Mouse (Mus musculus) right cerebral cortex, postnatal 4 days (tissue): Measurements from ENCODE around the gene Trappc6b.

Source experiments
- DNase-seq: peaks from one replicate; pipeline ENCODE4 v3.0.0-alpha.2; 2022

Gene Trappc6b

DNA sequence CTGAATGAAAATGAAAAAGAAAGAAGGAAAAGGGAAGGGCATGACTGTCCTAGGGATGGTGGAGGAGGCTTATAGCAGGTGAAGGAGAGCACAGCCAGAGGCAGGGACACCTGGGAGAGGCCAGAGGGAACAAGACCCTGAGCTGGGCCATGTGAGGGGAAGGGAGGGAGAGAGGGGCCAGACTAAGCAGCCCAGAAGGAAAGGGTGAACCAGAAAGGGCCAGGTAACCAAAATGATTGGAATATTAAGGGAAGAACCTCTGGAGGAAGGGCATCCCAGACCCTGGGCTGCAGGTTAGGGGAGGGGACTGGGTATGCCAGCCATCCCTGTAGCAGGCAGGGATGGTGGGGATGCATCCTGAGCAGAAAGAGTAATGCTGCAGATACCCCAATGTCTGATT lies 7.3 kb downstream of the Trappc6b start:
- no peak for DNase-seq

GRCm38 (mm10) chr12:59053166-59053565 lies 8.1 kb downstream of the Trappc6b start:
- no peak for DNase-seq

DNA sequence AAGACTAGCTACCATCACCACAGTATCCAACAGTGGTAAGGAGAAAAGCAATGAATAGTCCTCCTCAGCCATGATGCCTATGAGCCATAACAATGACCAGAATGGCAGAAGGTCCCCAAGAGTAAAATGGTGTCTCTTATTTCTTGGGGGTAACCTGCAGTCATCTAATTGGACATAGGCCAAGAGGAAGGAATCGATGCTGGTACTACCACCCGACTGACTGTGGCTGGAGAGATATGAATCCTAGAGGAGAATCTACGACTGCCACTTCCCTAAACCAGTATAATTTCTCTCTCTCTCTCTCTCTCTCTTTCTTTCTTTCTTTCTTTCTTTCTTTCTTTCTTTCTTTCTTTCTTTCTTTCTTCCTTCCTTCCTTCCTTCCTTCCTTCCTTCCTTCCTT lies 8.8 kb downstream of the Trappc6b start:
- no peak for DNase-seq

- no peak for DNase-seq
Observed at GRCm38 (mm10) chr12:59040851-59041250, 20.4 kb downstream of the Trappc6b start.

GRCm38 (mm10) chr12:59039971-59040844 lies 21.1 kb downstream of the Trappc6b start:
- DNase-seq, result peak; percentile 5

DNA sequence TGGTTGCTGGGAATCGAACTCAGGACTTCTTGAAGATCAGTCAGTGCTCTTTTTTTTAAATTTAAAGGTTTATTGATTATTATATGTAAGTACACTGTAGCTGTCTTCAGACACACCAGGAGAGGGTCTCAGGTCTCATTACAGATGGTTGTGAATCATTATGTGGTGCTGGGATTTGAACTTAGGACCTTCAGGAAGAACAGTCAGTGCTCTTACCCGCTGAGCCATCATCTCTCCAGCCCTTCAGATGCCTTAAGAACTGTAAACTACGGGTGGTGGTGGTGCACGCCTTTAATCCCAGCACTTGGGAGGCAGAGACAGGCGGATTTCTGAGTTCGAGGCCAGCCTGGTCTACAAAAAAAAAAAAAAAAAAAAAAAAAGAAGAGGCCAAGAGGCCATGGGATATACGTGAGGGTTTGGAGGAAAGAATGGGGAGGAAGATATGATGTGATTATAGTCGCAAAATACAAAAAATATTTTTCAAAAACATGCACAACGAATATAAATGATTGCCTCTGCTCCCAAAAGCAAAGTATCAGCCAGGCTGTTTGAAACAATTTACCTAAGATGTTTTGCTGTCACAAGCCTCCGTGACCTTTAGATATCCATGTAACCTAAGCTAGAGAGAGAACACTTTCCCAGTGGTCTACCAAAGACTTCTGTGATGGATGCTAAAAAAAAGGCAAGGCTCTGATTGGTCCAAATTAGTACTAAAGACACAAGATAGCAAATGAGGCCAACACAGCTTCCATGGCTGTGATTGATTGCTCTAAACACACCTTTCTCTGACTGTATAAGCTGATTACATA lies 21.9 kb downstream of the Trappc6b start:
- no peak for DNase-seq

- no peak for DNase-seq
Observed at GRCm38 (mm10) chr12:59032101-59032500, 29.2 kb downstream of the Trappc6b start.

GRCm38 (mm10) chr12:59021306-59021705 lies 40.0 kb downstream of the Trappc6b start:
- no peak for DNase-seq

GRCm38 (mm10) chr12:59019891-59020290 lies 41.4 kb downstream of the Trappc6b start:
- no peak for DNase-seq

DNA sequence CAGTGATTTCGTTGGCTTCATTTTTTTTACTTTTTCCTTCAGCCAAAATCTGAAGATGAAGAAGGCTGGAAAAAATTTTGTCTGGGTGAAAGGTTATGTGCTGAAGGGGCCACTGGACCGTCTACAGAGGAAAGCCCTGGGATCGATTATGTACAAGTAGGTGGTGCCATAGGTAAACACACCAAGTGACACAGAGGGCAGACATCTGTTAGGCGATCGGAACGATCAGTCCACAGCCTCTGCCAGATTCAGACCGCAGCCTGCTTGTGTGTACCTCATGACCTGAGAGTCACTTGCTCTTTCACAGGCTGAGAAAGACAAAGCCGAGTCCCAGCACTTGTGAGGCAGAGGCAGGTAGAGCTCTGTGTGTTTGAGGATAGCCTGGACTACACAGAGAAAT lies 43.3 kb downstream of the Trappc6b start:
- DNase-seq, result no peak

GRCm38 (mm10) chr12:59013234-59013633 lies 48.0 kb downstream of the Trappc6b start, which contains the start of gene Gemin2:
Gene Gemin2, plus strand, starts transcription at chr12:59013393.
- peak; percentile 80 for DNase-seq

DNA sequence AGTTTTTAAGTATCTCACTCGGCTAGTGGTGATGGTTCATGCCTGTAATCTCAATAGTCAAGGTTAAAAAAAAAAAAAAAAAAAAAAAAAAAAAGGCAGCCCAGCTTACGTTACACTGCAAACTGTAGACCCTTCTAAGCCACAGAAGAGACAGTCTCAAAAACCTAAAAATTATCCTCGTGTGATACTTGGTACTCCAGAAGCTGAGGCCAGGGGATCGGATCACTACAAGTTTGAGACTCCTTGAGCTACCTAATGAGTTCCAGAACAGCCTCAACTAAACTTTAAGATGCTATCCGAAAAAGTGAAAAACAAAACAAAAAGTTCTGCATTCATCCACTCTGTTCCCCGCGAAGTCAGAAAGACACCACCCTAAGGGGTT lies 48.6 kb downstream of the Trappc6b start:
- DNase-seq, result no peak

- DNase-seq, result peak; percentile 94
Observed at GRCm38 (mm10) chr12:59011844-59012709, 49.2 kb downstream of the Trappc6b start, which contains the start of gene Sec23a. Gene Sec23a, minus strand, starts transcription at chr12:59012017.

GRCm38 (mm10) chr12:59011275-59011843 lies 49.9 kb downstream of the Trappc6b start:
- DNase-seq, result no peak

GRCm38 (mm10) chr12:59010482-59010881 lies 50.8 kb downstream of the Trappc6b start:
- DNase-seq, result no peak
